Mouse (Mus musculus) liver, embryonic 14.5 days (tissue): ENCODE measurements around the gene Gm20721.

ENCODE experiments used
- CTCF ChIP-seq: IDR thresholded peaks from 2 replicates; pipeline ENCODE4 v1.5.1; 2016; ENCODE audit warnings: antibody characterized with exemption, low read depth, control low read depth
- EP300 ChIP-seq: IDR thresholded peaks from 2 replicates; pipeline ENCODE4 v1.6.1; 2016; ENCODE audit warnings: antibody characterized with exemption, low read depth

- TF ChIP-seq CTCF, result no peak
- TF ChIP-seq EP300, result no peak
These were observed 46.9 kb upstream of the Gm20721 start for GRCm38 (mm10) chr2:174393383-174393782.
